Mouse (Mus musculus) kidney, postnatal 10 days (tissue): ENCODE results near the gene Bspry.
"Not testable (repeated sequence)": the region's sequence is repeated elsewhere in the genome, so short reads cannot be mapped to it uniquely, and the experiment has no call there.

Source experiments
- DNase-seq: peaks from one replicate; pipeline ENCODE4 v3.0.0; 2021; ENCODE audit warnings: mixed read lengths

The Bspry gene

DNA sequence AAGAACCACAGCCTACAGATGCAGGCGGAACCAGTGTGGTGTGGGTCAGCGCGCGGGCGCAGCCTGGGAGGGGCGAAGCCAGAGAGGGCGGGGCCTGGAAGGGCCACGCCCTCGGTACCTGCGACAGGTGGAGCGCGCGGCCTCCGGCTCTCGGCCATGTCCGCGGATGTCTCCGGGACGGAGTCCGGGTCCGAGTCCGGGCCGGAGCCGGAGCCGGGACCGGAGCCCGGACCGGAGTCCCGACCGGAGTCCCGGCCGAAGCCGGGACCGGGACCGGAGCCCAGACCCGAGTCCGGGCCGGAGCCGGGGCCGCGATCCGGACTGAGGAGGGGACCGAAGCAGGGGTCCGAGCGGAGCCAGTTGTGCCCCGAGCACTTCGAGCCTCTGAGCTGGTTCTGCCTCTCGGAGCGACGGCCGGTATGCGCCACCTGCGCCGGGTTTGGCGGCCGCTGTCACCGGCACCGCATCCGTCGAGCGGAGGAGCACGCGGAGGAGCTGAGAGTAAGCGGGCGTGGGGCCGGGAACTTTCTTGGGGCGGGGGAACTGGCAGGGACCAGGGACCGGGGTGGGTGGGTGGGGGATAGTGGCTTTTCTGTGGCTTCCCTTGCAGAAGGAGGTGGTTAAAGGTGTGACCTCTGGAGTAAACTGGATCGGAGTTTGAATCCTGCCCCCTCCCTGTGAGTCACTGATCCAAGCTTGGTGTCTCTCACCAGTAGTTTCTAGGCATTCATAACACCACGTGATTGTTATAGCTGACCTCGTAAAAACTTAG lies at the start of gene Bspry:
TSS of gene Bspry (plus strand) at position 117 of the 772 bp plus-strand sequence.
- peak; percentile 83 for DNase-seq

DNA sequence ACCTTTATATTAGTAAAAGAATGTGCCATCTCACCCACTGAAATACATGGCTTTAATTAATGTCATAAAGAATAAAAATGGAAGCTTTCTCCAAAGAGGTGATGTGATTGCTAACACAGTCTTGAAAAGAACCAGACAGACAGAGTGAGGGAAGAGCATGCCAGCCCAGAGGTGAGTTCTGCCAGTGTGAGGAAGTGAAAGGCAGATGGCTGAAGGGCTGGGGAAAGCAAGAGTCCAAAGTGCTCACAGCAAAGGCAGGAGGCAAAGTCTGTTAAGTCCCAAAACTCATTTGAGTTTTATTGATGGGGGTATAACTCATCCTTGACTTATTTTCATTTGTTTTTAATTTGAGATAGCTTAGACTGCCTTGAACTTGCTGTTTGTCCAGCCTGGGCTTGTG lies 49.2 kb upstream of the Bspry start:
- no peak for DNase-seq

DNA sequence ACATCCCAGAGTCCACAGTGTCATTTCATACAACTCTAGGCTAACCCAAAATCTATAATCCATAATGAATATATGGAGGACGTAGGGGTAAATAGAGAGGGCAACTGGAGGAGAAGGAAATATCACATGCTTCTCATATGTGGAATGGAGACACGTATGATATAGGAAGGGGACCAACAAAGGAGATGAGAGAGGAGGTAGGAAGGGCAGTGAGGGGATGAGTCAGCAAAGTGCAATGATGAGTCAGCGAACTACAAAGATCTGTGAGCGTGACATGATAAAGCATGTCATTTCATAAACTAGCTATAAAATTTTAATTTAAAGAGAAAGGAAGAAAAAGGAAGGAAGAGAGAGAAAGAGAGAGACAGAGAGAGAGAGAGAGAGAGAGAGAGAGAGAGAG lies 48.3 kb upstream of the Bspry start:
- DNase-seq: no peak

DNA sequence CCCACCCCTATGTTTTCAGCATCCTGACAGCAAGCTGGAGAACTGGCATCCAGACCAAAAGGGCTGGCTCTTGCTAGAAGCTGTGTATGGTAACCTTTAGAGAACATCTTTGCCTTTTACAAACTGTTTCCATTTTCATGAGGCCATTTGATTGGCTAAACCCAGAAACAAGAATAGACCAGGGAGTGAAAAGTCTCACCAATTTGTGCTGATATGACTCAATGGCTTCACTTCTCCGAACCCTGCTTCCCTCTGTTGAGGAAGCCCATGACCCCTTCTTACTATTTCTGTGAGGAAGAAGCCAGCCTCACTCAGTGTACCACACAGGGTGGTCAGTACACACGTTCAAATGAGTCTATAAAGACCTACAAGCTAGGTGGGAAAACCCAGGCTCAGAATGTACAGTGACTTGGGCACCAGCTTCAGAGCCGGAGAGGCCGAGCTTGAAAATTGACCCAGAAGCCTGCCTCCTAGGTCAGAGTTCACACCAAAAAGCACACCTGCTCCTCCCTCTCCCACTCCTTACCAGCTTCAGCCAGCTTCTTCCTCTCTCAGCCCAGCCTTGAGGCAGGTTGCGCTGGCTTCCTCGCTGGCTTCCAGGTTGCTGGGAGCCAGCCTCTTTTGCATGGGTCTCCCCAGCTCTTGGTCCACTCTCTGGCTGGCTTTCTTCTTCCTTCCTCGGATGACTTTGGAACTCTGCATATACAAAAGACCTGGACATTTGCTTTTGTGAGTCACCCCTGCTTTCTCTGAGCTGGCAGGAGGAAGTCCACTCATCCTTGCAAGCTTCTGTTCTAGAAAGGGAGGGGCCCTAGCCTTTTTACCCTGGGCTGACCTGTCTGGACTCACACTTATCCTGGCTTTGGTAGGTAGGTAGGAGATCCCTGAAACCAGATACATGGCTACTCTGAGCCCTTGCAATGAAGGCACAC lies 45.6 kb upstream of the Bspry start:
- DNase-seq: peak; percentile 37

DNA sequence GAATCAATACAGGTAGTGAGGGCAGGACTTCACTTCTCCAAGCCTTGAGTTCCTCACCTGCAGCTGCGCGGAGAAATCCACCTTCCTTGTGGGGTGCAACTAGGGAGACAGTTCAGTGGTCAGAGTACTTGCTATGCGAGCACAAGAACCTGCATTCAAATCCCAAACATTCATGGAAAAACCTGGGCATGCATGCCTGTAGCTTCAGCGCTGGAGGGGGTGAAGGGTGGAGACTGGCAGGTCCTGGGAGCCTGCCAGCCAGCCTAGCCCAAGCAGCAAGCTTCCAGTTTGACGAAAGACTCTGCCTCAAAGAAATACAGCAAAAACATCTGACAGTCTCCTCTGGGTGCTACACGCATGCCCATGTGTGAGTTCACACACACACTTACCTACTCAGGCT lies 44.8 kb upstream of the Bspry start, which contains the start of gene Rnf183:
TSS of gene Rnf183 (minus strand) at position 172 of the 400 bp plus-strand sequence.
- peak; percentile 57 for DNase-seq

DNA sequence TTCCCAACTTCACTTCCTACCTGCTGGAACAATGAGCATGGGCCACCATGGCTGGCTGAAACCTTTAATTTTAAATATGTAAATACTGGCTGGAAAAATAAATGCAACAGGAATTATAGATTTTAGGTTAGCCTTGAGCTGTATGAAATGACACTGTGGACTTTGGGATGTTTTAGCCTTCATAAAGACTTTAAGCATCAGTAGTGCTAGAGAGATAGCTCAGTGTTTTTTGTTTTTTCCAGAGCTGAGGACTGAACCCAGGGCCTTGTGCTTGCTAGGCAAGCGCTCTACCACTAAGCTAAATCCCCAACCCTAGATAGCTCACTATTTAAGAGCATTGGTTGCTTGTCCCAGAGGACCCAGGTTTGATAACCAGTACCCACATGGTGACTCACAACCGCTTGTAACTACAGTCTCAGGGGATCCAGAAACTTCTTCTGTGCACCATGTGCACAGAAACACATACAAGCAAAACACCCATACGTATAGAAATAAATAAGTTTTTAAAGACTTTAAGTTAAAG lies 42.5 kb upstream of the Bspry start:
- DNase-seq: no peak

DNA sequence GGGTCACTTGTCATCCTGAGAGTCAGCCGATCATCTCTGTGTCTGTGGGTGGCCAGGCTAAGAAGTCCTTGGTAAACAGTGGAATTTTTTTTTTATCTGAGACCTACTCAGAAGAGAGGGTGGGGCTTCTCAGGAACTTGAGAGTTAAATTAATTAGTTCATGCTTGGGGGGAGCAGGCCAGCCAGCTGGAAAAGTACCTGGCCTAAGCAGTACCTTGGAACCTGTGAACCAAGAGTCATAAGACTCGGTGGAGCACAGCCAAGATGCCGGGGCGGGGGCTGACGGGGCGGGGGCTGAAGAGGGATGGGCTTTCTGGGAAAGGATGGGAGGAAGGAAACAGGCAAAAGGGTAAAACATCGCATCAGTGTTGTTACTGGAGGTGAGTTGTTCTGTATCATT lies 42.0 kb upstream of the Bspry start:
- peak; percentile 78 for DNase-seq

DNA sequence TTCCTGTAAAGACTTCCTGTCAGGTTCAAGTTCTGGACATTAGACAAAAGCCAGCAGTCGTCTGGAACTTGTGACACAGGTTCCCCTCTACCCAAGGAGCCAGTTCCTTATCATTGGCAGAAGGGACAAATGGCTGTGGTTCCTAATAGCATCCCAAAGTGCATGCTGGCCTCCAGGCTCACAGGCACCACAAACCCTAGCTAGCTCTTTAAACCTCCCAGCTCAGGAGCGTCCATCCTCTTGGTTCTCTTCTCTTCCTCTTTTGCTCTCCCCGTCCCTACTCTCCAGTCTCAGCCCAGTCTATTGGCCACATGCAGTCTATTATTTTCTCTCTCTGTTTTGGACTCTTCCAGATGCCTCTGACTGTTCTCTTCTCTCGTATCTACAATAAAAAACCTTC lies 40.1 kb upstream of the Bspry start:
- DNase-seq: no peak

DNA sequence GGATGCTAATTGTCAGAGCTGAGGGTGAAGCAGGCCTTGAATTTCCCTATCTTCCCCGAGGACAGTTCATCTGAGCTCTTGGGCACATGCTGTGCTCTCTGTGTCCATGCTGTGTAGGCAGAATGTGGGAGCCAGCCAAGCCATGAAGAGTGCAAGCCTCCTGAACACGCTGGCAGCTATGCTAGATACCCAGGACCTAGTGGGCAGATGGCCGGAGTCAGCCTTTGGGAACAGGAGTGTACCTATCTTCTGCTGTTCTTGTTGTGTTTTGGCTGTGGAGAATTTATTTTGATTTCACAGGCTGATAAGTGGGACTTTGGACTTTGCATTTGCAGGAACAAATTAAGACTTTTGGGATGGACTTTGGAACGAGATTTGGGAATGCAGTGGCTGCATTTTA lies 39.3 kb upstream of the Bspry start:
- peak; percentile 44 for DNase-seq

DNA sequence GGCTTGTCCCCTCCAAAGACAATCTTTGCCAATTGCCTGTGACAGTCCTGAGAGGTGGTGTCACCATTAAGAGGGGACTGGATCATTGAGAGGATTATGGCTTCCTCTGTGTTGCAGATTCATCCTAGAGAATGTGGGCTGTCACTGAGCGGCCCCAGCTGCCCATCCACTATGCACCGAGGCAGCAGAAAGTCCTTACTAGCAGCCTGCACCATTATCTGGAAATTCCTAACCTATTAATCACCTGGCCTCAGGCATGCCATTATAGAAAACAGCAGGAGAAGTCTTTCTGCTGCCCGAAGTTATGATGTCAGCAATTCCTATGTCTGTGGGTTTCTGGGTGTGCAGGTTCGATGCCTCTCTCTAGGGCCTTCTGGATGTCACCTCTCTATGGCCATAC lies 38.9 kb upstream of the Bspry start:
- DNase-seq: no peak

DNA sequence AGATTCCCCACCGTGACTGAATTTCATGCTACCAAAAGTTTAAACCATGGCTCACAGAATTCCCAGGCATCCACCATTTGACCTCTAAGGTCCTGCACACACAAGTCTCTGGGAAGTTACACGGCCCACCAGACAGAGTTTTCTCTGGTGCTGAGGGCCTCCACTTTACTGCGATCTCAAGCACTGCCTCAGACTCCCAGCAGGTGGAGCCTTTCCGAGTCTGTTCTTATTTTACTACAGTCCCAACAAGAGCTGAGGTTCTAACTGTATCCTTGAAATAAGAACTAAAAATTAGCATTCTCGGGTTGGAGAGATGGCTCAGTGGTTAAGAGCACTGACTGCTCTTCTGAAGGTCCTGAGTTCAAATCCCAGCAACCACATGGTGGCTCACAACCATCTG lies 24.9 kb upstream of the Bspry start:
- peak; percentile 69 for DNase-seq

DNA sequence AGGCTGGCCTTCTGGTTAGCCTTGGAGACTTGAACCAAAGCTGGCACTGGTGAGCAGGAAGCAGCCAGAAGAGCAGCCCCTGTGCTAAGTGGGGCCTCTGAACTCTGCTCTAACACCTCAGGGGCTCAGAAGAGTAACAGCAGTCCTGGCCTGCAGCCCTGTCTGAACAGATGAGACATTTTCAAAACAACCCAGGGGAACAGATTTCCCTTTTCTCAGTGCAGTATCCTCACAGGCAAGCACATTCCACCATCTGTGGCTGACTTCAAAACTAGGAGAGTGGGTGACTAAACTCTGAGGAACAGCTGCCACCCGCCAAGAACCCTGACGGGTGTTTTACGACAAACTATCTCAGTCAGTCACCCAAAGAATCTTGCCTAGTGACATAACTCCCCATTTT lies 20.8 kb upstream of the Bspry start:
- no peak for DNase-seq

DNA sequence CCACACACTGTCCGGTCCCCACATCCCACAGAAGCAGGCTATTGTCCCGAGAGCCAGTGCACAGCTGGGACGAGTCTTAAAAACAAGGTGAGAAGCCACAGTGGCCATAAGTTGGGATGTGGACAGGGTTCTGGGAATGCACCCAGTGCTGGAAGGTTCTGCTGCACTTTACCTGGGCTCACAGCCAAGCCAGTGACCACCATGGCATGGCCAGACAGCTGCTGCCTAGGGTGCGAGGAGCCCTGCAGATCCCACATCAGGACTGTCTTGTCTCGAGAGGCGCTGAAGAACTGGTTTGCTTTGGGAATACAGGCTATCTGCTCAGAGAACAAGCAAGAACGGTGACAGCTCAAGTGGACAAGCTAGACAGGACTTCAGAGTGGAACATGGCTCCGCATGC lies 19.5 kb upstream of the Bspry start:
- DNase-seq: no peak

DNA sequence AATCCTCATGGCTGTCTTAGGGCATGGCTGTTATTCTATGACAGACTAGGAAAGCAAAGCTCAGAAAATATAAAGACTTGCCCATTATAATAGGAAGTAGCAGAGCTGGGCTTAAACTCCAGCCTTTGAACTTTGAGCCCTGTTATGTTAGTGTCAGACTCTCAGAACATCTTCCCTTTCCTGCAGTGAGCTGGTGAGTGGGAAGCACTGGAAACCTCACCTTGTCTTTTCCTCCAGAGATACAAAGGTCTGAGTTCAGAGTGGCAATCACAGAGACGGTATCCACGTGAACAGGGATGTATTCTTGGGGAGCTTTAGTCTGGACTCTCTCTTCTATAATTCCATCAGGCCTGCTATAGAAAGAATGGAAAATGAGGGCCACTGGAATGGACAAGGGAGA lies 16.7 kb upstream of the Bspry start:
- DNase-seq: no peak

DNA sequence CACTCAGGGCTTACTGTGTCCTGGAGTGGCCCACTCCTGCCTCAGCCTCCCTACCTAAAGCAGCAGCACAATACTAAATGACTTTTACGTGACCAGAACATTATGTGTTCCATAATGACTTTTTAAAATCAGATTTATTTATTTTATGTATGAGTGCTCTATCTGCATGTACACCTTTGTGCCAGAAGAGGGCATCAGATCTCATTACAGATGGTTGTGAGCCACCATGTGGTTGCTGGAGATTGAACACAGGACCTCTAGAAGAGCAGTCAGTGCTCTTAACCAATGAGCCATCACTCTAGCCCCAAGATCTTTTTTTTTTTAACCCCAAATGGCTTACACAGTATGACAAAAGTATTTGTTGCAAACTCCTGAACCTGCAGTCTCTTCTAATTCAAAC lies 11.7 kb upstream of the Bspry start:
- no peak for DNase-seq

DNA sequence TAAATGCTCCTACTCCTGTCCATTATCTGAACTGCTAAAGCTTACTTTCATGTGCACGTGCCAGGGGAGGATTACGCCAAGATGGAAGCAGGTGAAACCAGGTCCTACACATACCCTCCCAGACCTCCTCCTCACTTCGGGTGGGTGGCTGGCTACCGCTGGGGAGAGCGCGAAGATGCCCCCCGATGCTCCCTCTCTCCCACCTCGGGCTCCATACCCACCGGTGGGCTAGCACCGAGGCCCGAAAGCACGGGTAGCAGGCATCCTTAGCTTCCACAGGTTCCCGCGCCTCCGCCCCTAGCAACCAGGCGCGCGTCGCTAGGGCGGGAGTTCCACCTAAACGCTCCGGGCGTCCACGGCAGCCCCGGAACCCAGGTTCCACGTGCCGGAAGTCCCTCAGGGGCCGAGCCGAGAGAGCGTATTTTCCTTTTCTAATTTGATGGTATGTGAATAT lies 9.2 kb upstream of the Bspry start, which contains the start of gene Wdr31:
TSS of gene Wdr31 (minus strand) at position 299 of the 454 bp plus-strand sequence.
- peak; percentile 86 for DNase-seq

DNA sequence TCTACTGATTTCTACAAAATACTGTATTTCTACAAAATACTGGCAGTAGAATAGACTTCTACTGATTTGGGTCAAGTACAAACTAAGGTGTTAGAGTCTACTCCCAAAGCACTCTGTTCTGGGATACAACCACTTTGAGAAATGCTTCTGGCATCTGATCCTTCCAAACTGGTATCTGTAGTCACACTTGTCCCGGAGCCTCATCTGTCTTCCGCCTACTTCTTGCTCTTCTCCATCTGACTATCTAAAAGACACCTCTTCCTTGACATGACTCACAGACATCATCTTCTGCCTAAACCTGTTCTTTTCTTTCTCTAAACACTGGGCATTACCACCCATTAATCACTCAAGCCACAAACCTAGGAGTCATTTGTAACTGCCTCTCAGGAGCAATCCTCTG lies 7.8 kb upstream of the Bspry start:
- no peak for DNase-seq

DNA sequence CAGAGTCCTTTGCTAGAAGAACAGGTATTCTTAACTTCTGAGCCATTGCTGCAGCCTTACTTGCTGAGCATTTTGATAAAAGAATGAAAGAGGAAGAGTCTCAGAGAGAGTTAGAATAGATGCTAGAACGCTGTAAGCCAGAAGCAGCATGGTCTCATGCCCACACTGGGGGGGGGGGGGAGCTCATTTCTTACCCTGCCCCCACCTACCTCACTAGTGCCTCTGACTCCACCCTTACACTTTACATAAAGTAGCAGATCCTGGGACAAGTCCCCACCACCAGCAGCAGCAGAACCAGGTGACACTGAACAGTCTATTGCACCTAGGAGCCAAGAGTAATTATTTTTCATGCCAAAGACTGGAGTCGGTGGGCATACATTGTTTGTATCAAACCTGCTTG lies 4.7 kb upstream of the Bspry start:
- DNase-seq: no peak

DNA sequence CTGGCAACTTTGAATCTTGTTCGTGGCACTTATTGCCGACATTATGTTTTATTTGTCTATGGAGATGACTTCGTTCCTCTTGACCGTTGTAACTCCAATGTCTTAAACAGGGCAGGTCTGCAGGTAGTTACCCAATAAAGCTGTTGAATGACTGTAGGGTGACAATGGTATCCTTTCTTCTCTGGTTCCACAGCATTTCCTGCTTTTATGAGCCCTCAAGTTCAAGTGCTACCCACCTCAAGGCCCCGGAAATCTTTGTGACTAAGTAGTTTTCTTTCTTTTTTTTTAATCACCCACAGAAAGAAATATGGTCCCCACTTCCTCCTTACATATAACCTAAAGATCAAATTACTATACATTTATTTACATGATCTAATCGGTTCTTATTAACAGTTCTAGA lies 4.1 kb upstream of the Bspry start:
- DNase-seq: no peak

DNA sequence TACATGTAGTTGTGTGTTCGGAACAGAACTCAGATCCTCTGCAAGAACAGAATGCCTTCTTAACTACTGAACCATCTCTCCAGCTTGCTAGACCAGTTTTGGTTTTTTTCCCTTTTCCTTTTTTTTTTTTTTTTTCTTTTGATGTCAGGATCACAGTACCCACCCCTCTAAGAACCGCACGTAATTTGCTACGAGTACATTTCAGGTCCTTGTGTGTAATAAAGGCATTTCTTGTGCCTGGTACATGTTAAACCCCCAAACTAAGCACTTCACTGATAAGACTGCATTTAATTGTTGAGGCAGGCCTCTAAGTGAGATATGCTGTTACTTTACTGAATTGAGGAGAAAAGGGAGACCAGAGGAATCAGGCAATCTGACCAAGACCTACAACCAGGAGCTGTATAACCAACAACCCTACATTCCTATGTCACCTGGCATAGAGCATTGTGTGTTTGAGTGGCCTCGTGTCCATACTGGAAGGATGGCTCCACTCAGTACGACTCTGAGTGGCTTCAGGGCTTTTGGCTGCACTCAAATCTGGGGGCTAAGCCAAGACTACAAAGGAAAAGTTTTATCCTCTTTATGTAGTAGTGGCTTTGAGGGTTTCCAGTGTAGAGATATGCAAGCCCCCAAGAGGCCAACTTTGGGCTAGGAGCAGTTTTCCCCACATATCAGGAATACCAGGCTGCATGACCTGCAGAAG lies 2.2 kb upstream of the Bspry start:
- no peak for DNase-seq

DNA sequence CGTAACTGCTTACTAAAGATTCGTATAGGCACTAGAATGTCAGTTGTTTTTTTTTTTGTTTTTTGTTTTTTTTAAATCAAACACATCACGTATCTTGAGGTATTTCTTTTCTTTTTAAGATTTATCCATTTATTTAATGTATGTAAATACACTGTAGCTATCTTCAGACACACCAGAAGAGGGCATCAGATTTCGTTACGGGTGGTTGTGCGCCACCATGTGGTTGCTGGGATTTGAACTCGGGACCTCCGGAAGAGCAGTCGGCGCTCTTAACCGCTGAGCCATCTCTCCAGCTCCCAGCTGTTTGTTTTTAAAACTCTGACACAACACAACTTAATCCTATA lies 288 bp upstream of the Bspry start:
- DNase-seq: not testable (repeated sequence)

DNA sequence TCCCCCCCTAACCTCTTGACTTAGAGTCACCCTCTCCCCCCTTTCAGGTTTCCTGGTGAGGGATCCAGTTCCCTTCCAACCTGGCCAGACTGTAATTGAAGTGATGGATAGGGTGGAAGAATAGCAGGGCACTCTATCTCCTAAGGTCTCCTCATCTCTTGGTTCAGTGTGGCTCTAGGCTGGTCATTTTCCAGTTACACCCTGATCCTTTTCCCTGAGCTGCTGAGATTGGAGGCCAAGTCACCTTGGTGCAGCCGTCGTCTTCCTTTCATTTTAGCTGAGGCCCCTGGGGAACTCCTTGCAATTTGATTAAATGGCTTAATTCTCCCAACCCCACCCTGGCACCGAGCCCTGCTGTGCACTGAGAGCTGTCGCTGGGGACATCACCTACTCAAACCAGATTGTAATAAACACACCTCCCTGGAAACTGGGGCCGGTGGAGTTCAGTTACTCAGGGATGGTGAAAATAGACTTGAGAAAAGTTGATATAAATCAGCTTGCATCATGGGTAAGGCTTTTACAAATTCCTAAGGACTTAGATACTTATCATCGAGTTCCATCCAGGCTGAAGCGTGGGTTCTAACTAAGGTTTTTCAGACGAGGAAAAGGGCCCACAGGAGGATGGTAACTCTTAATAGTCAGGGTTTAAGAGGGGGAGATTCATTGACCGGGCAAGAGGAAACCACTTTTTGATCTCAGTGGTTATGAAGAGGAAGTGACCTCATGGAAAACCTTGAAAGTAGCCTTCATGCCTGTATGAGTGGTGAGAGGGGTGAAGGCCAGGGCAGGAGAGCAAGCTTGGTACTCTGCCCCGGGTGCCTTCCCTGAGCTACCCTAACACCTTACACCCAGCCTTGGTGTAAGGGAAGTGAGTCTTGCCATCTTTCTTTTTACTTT lies 1.1 kb downstream of the Bspry start:
- peak; percentile 45 for DNase-seq
